ENCODE assay signal across 8 mouse cellular contexts in genomic region chr11:30649001-30649637, GRCm38 (mm10). TPM values are rescaled to one million over a fixed set of nuclear protein-coding genes. Genes with fewer than 3 reads are reported as not detected.
DNase-seq lines count a peak whose midpoint lies in the region; TF ChIP-seq lines count a peak whose summit lies in the region.

TSS of gene Acyp2 (minus strand) at chr11:30649587.

- peak; percentile 92 to 98 for DNase-seq in adrenal gland, adult (ENCODE audit: inconsistent age in 2 of 2, low spot score in 1 of 2)
- peak; percentile 91 for DNase-seq in embryo, embryonic 10 days (ENCODE audit: low spot score)
- peak; percentile 80 for DNase-seq in gastrocnemius, postnatal 10 days
- DNase-seq in hindlimb bud, embryonic 11.5 days (ENCODE audit: extremely low spot score, low read depth, low spot score), result peak; percentile 33
- peak; percentile 78 to 82 for DNase-seq in left cerebral cortex, adult 2 months (ENCODE audit: extremely low spot score in 1 of 2, low spot score in 2 of 2)
- peak; percentile 48 for DNase-seq in retina, postnatal 7 days (ENCODE audit: low read depth, low spot score)
- DNase-seq in urinary bladder, adult 18-20 months (ENCODE audit: low spot score in 2 of 2), result peak; percentile 80 to 89

- no peaks in the 10 kb centered on the region for H3K36me3 ChIP-seq in macrophage (ENCODE audit: inconsistent target)

- intact Hi-C loops in left cerebral cortex, adult 2 months (cut with DNase I), result loop anchor here (1.0 to 5.0 kb wide), 3 partner anchors 177 to 500 kb away; partner anchors contain the start of genes 4930505A04Rik and Sptbn1

- peak within 1 kb of the TSS; percentile 99 for H3K27ac ChIP-seq in left cerebral cortex, adult 2 months
- peak within 1 kb of the TSS; percentile 38; the same call in 1 of the 2 replicates for H3K27ac ChIP-seq in macrophage

- peak; percentile 44 for TF ChIP-seq CTCF in left cerebral cortex, adult 2 months (IDR thresholded peaks at IDR 0.05)

- H3K79me2 ChIP-seq in macrophage (ENCODE audit: inconsistent target), result no peaks in the 10 kb centered on the region

- WGBS in macrophage (ENCODE audit: missing documents), result 3% methylated on average over 40 of the region's 40 CpGs

- peak within 1 kb of the TSS; percentile 64 for H3K4me3 ChIP-seq in left cerebral cortex, adult 2 months
- H3K4me3 ChIP-seq in macrophage (ENCODE audit: inconsistent target), result peak within 1 kb of the TSS; percentile 53

RNA-seq across cellular contexts. Expression of gene Acyp2, which starts in this region (rescaled TPM):
- 10 to 100 TPM; 39.4 to 49.2 TPM for total RNA-seq in gastrocnemius, postnatal 10 days (2021)
- 10 to 100 TPM; 22.8 to 27.1 TPM for total RNA-seq in left cerebral cortex, adult 2 months (2021)
- total RNA-seq in macrophage (2018; cell fraction: chromatin; rRNA removed), result 1 to 10 TPM in 5 of 26 experiments, not detected in 21; 1.0 to 1.6 (median 1.3) TPM
- total RNA-seq in macrophage (2018; cell fraction: cytosol; rRNA removed), result 1 to 10 TPM in 14 of 26 experiments, under 1 TPM in 11, not detected in 1; 0.28 to 3.7 (median 1.2) TPM
- 1 to 10 TPM in 5 of 26 experiments, under 1 TPM in 7, not detected in 14; 0.58 to 2.1 (median 0.81) TPM for total RNA-seq in macrophage (2018; cell fraction: nucleus; rRNA removed)
- 0.90 to 2.0 TPM (median 1.4 TPM) in 3 replicates for polyA plus RNA-seq in macrophage (2018)

Comparison
In these comparisons a context has a peak if more than half of its experiments do, and no peak if none do; other contexts are left out.
1. Peak in every context shown above with its lines: DNase-seq, H3K4me3 ChIP-seq and H3K27ac ChIP-seq.
2. DNase-seq: peak in every context shown above with its lines; median percentile 95 in adrenal gland, adult; 91 in embryo, embryonic 10 days; 84 in urinary bladder, adult 18-20 months; 80 in gastrocnemius, postnatal 10 days; 80 in left cerebral cortex, adult 2 months; 48 in retina, postnatal 7 days; 33 in hindlimb bud, embryonic 11.5 days.